Mouse (Mus musculus): ENCODE data around the gene Meis1. TPM values are rescaled to one million over a fixed set of nuclear protein-coding genes. Genes with fewer than 3 reads are reported as not detected.

Gene Meis1
- total RNA-seq, 2 experiments from 2014 or later = 3.6 to 4.5 TPM

DNA sequence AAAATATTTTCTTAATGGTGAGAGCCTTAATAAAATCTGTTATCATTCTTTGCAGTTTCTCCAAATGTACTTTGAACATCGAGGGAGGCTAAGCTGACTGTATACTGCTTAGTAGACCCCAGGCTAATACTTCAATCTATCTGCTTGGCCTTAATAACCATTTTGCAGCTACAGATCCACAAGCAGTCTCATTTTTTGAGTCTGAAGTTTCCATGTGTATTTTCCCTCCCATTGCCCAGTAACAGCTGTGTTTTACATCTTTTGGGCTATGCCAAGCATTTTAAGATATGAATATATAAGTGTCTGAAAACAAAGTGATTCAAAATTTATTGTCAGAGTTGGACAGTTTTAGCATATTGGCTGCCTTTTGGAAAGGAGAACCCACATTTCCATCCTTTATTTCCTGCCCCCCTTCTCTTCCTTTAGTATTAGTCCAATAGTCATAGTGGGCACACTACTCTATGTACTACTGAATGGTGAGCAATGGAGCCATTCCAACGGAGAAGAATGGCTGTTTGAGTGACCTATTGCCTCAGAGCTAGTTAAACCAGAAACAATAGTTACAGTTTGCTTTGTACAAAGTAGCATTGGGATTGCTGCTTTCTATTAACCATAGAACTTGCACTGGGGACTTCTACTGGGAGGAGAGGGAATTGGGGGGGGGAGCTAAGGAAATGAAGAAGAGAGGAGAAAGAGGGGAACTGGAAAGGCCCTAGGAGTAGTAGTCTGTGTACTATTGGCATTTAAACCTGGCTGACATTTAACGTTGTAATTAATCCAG is 12.7 kb downstream of the Meis1 start:
- intact Hi-C loops (cut with DNase I) = no loop called here
- DNase-seq (ENCODE audit: low spot score in 2 of 2) = no peak

DNA sequence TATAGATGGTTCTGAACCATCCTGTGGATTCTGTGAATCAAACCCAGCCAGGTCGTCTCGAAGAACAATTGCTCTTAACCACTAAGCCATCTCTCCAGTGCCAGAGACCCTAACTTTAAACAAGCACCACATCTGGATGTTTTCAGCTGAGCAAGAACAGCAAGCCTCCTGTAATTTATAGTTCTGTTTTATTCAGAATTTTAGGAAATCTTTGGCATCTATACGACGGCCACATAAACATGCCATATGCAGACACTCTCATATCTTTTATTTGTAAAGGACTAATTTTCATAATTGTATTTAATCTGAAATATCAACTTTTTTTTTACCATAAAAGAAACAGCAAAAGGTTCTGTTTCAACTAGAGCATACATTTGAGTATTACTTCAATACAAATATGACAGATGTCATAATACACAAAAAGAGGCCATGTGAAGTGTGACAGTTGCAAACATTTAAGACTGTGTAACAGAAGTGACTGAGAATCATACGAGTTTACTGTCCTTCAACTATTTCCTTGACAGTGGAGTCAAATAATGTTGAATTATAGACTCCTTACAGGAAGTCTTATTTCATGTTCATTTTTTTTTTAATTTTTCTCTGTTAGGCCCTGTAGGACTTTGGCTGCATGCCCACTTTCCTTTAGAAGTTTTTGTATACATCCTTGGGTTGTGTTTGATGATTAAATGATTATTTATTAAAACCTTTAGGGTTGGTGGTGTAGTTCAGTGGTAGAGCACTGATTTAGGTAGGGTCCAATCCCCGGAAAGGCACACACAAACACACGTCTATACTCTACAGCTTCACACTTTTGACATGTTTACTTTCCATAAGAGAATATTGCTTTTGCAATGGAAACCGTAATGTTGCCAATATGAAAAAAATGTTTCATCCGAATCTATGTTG is 13.5 kb downstream of the Meis1 start:
- intact Hi-C loops (cut with DNase I) = no loop called here
- no peak for DNase-seq (ENCODE audit: low spot score in 2 of 2)

DNA sequence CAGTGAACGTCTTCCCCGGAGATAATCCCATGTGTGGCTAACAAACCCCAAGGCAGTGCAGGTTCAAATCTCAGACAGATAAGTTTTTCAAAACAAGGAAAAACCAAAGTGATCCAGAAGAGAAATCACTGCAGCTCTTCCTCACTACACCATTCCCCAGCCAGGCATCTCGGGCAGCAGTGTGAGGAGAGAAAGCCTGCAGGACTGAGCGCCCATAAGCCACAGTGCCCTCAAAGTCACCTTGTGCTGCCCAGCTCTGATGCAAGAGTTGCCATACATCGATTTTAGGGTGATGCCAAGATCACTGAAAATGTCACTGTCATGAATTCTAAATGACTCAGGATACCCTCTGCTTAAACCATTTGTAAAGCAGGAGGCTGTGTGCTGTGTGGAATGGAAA is 15.7 kb downstream of the Meis1 start:
- intact Hi-C loops (cut with DNase I) = no loop called here

DNA sequence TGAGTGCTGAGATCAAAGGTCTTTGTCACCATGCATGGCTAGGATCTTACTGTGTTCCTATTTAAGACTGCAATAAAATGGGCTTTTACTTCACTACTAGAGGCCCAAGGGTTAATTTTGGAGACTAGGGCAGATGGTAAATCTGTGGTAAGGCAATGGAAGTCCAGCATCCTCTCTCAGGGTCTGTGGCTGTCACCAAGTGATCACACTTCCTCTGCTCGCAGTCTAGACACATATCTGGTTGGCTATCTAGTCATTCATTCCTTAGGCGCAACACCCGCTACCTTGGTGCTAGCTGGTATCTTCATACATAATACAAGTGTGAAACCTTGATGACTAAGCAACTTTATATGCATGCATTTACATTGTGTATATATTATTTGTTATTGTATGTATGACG is 22.0 kb downstream of the Meis1 start:
- intact Hi-C loops (cut with DNase I) = no loop called here

More for the DNA sequence above, 15.7 kb downstream of the Meis1 start:
- no peak for DNase-seq (ENCODE audit: low spot score in 2 of 2)

DNA sequence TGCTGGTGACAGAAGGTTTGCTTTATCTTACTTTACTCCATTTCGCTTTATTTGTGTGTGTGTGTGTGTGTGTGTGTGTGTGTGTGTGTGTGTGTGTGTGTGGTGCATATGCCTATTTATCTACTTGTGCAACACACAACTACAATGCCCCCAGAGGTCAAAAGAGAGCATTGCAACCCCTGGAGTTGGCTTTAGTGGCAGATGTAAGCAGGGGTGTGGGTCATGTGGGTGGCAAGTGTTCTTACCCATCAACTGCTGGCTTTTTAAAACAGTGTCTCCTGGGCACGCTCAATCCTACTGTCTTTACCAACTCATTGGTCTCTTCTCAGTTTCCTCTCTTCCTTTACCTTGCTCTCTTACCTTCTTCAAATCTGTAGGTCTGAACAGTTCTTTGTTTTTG is 22.5 kb downstream of the Meis1 start:
- intact Hi-C loops (cut with DNase I) = no loop called here
- no peak for DNase-seq (ENCODE audit: low spot score in 2 of 2)

More for the DNA sequence above, 22.0 kb downstream of the Meis1 start:
- DNase-seq (ENCODE audit: low spot score in 2 of 2) = no peak

DNA sequence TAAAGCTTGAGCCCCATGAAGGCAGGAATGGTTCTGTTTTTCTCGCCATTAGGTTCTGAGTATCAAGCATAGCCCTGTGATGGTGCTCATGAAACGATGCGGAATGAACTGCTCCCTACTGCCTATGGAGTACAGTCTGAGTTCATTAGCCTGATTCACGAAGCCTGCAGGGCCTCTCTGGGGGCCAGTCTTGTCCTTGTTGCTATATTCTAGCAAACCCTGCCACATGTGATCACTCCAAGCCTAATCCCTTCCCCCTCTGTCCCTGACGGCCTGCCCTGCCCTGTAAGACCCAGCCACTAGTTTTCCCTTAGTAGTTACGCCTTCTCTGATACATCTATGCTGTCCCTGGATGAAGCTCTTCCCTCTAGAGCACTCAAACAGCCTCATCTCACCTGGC is 26.0 kb downstream of the Meis1 start:
- DNase-seq (ENCODE audit: low spot score in 2 of 2) = no peak
- intact Hi-C loops (cut with DNase I) = no loop called here

DNA sequence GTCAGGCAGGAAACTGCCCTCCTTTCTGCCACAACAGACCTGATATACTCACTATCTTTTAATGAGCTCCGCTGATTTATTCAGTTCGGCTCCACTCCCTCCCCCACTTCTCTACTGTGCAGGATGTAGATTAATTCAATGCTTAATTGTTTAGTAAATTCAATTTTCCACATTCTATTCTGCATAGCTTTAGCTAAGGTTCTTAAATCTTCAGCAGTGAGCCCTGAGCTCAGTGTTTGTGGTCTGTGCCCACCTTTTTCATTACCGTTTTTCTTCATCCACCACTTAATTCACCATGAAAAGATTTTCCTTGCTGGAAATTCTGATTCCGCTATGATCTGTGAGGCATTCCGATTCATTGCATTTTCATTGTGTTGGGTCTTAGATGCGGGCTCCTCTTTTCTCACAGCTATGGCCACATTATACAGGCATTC is 28.5 kb downstream of the Meis1 start:
- intact Hi-C loops (cut with DNase I) = no loop called here
- DNase-seq (ENCODE audit: low spot score in 2 of 2) = no peak

DNA sequence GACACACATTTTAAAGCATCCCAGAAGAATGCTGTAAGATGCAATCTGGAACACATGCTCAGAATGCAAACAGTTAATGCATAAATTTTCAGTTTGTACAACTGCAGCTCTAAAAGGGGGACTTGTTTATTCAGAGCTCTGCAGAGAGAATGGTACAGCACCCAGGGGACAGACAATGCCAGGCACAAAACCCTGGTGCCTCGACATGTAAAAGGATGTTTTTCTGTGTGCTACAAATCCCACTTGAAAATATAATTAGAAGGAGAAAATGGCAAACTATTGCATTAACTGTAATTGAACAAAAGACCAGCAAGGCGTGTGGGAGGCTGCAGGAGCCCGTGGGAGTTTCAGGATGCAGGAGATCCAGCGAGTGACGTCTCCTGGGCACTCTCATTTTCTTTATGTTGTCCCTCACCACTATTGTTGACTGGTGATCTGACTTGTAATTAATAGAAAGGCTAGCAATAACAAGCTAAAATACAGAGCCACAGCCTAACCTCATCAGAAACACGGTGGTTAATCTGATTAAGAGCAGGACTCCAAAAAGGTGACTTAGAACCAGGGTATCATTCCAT is 29.0 kb downstream of the Meis1 start:
- no peak for DNase-seq (ENCODE audit: low spot score in 2 of 2)
- intact Hi-C loops (cut with DNase I) = no loop called here

DNA sequence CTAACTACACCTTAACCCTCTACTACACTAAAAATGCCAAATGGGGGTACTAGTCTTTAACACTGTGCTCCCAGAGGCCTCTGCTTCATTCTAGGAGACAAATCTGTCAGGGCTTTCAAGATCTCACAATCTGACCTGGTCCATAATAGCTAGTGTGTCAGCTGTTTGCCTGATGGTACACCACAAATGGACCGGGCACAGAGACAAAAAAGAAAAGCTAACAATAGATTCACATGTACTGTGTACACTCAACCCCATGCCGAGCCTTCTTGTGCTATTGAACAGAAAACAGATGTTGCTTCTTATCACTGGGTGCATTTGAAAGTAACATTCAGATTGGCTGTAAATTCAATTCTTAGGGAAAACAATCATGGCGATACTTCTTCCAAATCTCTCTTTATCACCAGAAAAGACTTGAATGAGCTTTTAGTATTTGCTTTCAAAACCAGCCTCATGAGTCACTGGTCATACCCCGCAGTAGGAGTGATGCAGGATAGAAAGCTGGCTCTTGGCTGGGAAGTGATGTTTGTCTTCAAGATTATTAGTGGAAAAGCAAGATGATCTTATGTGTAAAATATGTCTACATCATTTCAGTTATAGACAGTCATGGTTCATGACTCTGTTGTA is 30.0 kb downstream of the Meis1 start:
- intact Hi-C loops (cut with DNase I) = no loop called here
- no peak for DNase-seq (ENCODE audit: low spot score in 2 of 2)

DNA sequence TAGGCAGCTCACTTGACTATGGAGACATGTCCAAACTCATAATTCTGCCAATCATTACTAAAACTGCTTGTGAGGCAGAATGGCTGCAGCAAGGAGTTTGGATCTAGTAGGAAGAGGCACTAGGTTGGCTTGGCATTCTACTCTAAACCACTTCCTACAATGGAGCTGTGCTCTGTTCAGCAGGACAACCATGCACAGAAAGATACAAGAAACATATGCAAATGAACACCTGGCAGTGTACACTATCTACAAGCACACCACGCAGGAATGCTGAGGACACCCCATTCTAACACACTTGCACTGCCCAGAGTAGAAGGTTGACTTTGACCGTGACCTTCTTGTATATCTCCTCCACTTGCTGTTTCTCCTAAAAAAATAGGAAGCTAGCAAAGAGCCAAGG is 35.0 kb downstream of the Meis1 start:
- DNase-seq (ENCODE audit: low spot score in 2 of 2) = no peak
- intact Hi-C loops (cut with DNase I) = no loop called here

DNA sequence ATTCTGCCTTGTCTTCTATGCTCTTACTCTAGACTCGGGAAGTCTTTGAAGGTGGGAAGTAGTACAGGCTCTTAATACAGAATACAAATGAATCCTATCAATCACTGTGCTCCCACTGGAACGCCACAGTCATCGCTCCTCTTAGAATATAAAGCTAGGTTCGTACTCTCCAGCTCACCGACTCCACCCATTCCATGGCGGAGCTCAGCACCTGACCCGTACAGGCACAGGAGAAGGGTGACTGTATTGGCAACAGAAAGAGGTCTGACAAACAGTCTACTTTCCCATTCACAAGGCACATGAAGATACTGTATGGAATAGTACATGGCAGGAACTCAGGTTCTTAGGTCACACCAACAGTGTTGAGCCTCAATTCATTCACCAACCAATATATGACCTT is 35.5 kb downstream of the Meis1 start:
- intact Hi-C loops (cut with DNase I) = no loop called here

DNA sequence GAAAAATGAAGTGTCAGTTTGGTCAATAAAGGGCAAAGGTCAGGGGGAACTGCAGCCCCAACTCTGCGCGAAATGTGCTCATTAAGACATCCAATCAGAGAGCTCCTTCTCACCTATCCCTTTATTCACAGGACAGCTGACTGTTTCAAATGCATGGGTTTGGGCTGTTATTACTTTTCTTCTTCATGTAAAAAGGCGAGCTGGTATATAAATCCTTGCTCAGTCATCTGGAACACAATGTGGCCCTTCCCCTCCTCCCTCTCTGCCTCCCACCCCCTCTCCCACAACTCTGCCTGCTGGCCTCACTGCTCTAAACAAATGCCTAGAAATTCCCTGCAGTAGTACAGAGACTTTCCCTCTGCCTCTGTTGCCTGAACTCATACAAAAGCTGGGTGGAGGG is 36.5 kb downstream of the Meis1 start:
- intact Hi-C loops (cut with DNase I) = no loop called here
- no peak for DNase-seq (ENCODE audit: low spot score in 2 of 2)

More for the DNA sequence above, 35.5 kb downstream of the Meis1 start:
- no peak for DNase-seq (ENCODE audit: low spot score in 2 of 2)

DNA sequence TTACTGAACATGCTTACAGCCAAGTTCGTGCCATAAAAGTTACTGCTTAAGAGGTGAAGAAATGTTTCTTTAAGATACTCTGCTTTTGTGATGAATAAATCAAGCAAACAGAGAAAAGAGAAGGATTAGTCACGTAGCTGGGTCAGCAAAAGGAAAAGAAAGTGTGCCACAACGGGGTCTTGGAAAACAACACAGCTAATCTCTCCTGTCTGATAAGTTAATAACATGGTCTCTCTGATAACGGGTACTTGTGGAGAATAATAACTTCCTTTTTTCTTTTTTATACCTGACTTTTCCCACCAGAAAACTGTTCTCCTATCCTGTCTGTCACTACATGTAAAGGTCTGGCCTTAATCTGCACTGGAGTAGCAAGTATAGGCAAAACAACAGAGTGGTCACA is 37.4 kb downstream of the Meis1 start:
- intact Hi-C loops (cut with DNase I) = no loop called here
- DNase-seq (ENCODE audit: low spot score in 2 of 2) = no peak

DNA sequence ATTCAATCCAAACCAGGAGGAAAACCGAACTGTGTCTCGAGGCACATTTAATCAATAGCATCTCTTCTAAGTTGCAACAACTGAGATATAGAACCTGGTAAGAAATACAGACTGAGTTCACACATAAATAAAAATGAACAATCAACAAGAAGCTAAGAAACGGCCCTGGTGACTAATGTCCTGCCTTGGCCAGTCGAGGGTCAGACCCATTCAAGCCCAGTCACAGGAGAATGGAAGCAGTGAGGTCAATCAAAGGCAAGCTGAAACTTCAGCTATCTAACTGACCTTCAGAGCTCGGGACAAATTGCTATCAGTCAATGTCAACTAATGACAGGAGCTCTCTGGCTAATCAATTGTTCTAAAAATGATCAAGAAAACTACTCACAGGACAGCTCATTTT is 38.2 kb downstream of the Meis1 start:
- intact Hi-C loops (cut with DNase I) = no loop called here
- DNase-seq (ENCODE audit: low spot score in 2 of 2) = no peak

DNA sequence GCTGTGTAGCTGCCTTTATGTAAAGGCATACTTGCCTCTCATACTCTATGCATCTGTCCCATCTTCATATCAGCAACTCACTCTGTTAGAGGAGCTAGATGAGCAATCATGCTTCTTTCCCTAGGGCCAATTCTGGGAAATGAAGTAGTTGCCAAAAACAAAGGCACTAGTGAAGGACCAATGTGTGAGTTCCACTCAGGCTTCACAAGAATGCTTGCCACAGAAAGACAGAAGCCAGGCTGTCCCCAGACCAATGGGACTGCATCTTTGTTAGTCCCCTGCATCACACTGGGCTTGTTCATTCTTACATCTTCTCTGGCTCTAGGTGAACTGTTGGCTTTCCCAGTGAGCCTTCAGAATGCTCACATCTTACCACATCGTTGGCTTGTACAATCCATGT is 43.7 kb downstream of the Meis1 start:
- intact Hi-C loops (cut with DNase I) = no loop called here
- no peak for DNase-seq (ENCODE audit: low spot score in 2 of 2)

DNA sequence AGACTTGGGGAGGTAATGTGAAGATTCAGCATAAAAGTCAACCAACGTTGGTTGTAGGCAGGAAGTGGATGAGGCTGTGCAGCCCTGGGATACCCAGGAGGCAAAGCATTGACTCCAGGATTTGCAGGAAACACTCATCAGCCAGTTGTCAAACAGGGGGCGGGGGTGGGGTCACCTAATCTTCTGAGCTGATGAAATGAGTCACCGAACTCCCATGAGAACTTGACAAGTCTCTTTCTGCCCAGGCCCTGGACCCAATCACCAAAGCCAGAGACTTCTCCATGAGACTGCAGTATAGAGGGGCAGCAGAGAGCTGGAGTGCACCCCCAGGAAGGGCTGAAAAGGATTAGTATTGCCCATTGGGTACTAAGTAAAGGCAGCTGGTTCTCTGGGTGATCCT is 45.0 kb downstream of the Meis1 start:
- intact Hi-C loops (cut with DNase I) = no loop called here
- no peak for DNase-seq (ENCODE audit: low spot score in 2 of 2)

DNA sequence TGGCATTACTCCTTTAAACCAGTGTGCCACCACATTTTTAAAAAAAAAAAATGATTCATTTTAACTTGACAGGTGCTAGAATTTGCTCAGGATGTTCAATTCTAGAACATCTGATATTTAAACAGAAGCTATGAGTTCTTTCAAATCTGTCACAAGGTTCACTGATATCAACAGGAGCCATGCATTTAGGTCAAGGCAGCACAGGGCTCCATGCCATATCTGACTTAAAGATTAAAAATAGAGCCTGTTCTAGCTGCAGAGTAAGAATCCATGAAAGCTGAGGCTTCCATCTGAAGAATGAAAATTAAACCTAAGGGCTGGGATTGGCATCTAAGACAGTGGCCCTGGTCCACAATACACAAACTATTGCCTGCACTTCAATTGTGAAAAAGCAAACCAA is 45.8 kb downstream of the Meis1 start:
- intact Hi-C loops (cut with DNase I) = no loop called here
- DNase-seq (ENCODE audit: low spot score in 2 of 2) = no peak

DNA sequence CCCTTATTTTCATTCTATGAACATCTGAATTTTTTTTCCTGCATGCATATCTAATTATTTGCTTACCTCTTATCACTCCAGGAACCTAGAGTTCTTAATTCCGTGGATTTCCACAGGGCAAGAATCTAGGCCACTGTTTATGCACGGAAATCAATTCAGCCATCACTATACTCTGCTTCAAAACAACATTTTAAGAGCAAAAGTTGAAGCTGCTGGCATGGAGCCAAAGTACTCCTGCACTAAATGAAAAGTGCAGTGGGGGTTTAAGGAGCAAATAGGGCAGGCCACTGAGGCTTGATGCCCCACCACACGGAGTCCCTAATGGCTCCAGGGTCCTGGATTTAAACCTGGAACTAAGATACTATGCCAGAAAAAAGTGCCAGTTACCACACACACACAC is 47.2 kb downstream of the Meis1 start:
- intact Hi-C loops (cut with DNase I) = no loop called here
- no peak for DNase-seq (ENCODE audit: low spot score in 2 of 2)

DNA sequence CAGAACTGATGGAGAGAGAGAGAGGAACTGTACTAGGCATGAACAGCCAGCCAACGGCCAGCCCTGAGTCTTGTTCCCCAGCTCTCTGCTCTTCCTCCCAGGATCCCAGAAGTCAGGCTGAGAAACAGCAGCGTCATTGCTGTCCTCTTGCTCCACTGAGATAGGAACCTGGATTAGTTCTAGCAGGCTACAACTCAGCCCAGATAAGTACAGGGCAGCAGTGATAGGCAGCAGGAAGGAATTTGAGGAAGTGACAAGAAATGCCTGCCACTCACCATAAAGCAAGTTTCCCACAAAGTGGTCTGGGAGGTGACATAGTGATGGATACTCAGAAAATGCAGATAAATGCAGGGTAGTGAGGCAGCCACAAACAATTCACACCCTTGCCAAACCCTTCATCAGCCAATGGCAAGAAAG is 48.9 kb downstream of the Meis1 start:
- intact Hi-C loops (cut with DNase I) = no loop called here
- no peak for DNase-seq (ENCODE audit: low spot score in 2 of 2)

DNA sequence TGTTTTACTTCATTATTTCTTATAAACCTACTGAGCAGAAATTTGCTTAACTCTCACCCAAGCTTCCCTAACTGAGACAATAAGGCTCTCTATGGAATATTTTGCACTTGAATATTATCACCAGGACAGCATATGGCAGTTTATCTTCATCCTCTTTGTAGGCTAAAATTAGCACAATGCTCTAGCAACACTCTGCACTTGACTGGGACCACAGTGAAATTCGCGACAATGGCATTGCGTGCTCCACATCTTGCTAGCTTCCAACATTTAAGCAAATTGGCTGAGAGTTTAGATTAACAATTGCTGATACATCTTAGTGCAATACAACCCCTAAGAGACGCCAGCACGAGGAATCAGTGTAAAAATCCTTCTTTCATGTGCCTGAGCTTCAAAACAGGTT is 54.4 kb downstream of the Meis1 start:
- no peak for DNase-seq (ENCODE audit: low spot score in 2 of 2)
- intact Hi-C loops (cut with DNase I) = no loop called here

Data from left cerebral cortex, postnatal 14 days (tissue).